Mouse (Mus musculus) layer of hippocampus, postnatal 36 days (tissue): ENCODE results near the gene Cd300a. TPM values are rescaled to one million over a fixed set of nuclear protein-coding genes. Genes with fewer than 3 reads are reported as not detected.
A peak's percentile ranks its signal among the peaks of the same experiment; 100 is the strongest.
"Not testable (repeated sequence)": the region's sequence is repeated elsewhere in the genome, so short reads cannot be mapped to it uniquely, and the experiment has no call there.

Experiments
- DNase-seq, 2 experiments: peaks; one replicate each; pipeline ENCODE4 v3.0.0; 2022
- total RNA-seq, 2 experiments: library from RNA; stranded (reverse); gene quantifications; 2 replicates each; pipeline ENCODE4 v1.2.3; 2021

Gene Cd300a
- total RNA-seq, 2 experiments from 2014 or later: 0.40 to 0.56 TPM

- not testable (repeated sequence) for DNase-seq
Measured at GRCm38 (mm10) chr11:114909538-114909937, 19.7 kb downstream of the Cd300a start.

GRCm38 (mm10) chr11:114912847-114913246, 23.0 kb downstream of the Cd300a start:
- DNase-seq: peak; percentile 66 to 82

GRCm38 (mm10) chr11:114914978-114915377, 25.1 kb downstream of the Cd300a start:
- DNase-seq: no peak

GRCm38 (mm10) chr11:114917120-114917519, 27.3 kb downstream of the Cd300a start:
- no peak for DNase-seq

- DNase-seq: no peak
Measured at GRCm38 (mm10) chr11:114922439-114922838, 32.6 kb downstream of the Cd300a start.

- no peak for DNase-seq
Measured at GRCm38 (mm10) chr11:114923961-114924360, 34.1 kb downstream of the Cd300a start.

- no peak for DNase-seq
Measured at GRCm38 (mm10) chr11:114929581-114929980, 39.7 kb downstream of the Cd300a start.

- no peak for DNase-seq
Measured at GRCm38 (mm10) chr11:114931041-114931440, 41.2 kb downstream of the Cd300a start.

- DNase-seq: no peak
Measured at GRCm38 (mm10) chr11:114933591-114933990, 43.8 kb downstream of the Cd300a start.

- no peak for DNase-seq
Measured at GRCm38 (mm10) chr11:114934144-114934543, 44.3 kb downstream of the Cd300a start, which contains the start of gene Cd300lb. TSS of gene Cd300lb (minus strand) at chr11:114934386.

Other genes starting within 250 kb of the Cd300a start
- 100 to 1,000 TPM; 846 to 926 TPM for gene Rpl38, start 221.5 kb upstream of the Cd300a start, total RNA-seq
- 10 to 100 TPM; 29.5 to 30.6 TPM for gene Ttyh2, start 214.6 kb upstream of the Cd300a start, total RNA-seq
- gene Dnaic2, start 162.6 kb upstream of the Cd300a start, total RNA-seq: 1 to 10 TPM in 1 of 2 experiments, under 1 TPM in 1; 0.99 to 1.9 TPM
- gene Kif19a, start 124.7 kb upstream of the Cd300a start, total RNA-seq: 1 to 10 TPM; 4.0 to 6.1 TPM
- 10 to 100 TPM; 24.1 to 24.6 TPM for gene Btbd17, start 94.1 kb upstream of the Cd300a start, total RNA-seq
- not detected for gene Gpr142, start 91.1 kb upstream of the Cd300a start, total RNA-seq
- 1 to 10 TPM; 3.6 to 5.1 TPM for gene Gprc5c, start 38.9 kb upstream of the Cd300a start, total RNA-seq
- not detected for gene Cd300lb, start 44.3 kb downstream of the Cd300a start, total RNA-seq
- not detected for gene Cd300c, start 79.1 kb downstream of the Cd300a start, total RNA-seq
- under 1 TPM in 1 of 2 experiments, not detected in 1; 0.20 TPM for gene Cd300ld, start 99.9 kb downstream of the Cd300a start, total RNA-seq
- gene Cd300c2, start 111.8 kb downstream of the Cd300a start, total RNA-seq: 1 to 10 TPM; 3.3 to 3.7 TPM
- gene Cd300ld2, start 126.2 kb downstream of the Cd300a start, total RNA-seq: not detected
- gene Cd300ld4, start 137.0 kb downstream of the Cd300a start, total RNA-seq: 1 to 10 TPM in 1 of 2 experiments, under 1 TPM in 1; 0.60 to 2.3 TPM
- gene Cd300ld5, start 147.7 kb downstream of the Cd300a start, total RNA-seq: 1 to 10 TPM in 1 of 2 experiments, not detected in 1; 1.8 TPM
- not detected for gene Cd300ld3, start 158.4 kb downstream of the Cd300a start, total RNA-seq
- gene Cd300e, start 172.1 kb downstream of the Cd300a start, total RNA-seq: not detected
- gene Rab37, start 201.4 kb downstream of the Cd300a start, total RNA-seq: 1 to 10 TPM; 2.3 to 2.7 TPM
- gene Cd300lf, start 244.0 kb downstream of the Cd300a start, total RNA-seq: under 1 TPM; 0.22 to 0.58 TPM